Mouse (Mus musculus): ENCODE results near the gene Gnao1. TPM values are rescaled to one million over a fixed set of nuclear protein-coding genes. Genes with fewer than 3 reads are reported as not detected.

Gnao1 gene
- total RNA-seq (2015; ENCODE audit: low replicate concordance) = not detected in 2 replicates
- not detected in 2 replicates for total RNA-seq (2017; ENCODE audit: low replicate concordance)

DNA sequence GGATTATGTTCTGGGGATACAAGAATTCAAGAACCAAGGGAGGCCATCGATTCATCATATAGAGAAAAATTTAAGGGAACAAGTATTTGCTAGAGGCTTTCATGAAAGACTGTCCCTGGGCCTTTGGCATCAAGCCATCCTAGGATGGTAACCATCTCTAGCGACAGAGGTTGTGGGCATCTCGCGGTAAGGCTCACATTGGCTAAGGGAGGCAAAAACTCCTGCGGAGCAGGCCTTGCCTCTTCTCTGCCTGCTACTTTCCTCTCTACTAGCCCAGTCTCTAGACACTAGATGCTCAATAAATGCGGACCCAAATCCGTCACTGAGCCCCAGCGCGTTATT lies at the start of gene Gnao1:
Gnao1 (plus strand) TSS at position 281 of the 342 bp plus-strand sequence.
- ATAC-seq (replicated peaks; ENCODE audit: low FRiP score, poor library complexity, severe bottlenecking) = no peak

DNA sequence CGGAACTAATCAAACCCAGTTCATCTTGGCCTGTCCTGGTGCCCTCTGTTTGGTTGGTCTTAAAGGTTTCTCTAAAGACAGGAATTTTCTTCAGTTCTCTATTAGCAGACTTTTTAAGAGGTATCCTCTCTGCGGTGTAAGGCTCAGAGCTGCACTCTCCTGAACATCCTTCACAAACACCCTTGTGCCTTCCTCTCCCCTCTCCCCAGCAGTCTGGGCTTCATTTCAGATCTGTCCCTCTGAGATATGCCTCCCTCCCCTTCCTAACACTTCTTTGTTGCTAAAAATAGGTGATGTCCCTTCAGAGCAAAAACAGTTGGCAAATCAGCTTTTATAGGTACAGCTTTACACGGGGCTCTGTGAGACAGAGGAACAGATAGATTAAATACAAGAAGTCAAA lies 32.2 kb upstream of the Gnao1 start:
- no peak for ATAC-seq (replicated peaks; ENCODE audit: low FRiP score, poor library complexity, severe bottlenecking)

DNA sequence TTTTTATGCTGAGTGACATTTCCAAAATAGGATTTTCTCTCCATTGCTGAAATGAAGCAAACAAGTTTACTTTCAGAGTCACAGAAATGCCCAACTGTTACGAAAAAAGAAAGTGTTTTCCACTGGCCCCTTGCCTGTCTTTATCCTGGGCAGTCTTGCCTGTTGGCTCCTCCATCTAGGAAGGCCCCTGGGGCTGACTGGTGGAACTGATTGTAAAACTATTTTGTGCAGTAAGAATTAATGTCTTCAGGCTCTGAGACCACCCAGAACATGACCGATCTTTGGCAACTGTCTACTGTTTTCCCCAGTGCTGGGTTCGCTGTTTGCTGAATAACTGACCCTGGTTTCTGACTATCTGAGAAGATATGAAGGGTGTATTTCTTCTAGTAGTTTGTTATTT lies 540 bp upstream of the Gnao1 start:
- no peak for ATAC-seq (replicated peaks; ENCODE audit: low FRiP score, poor library complexity, severe bottlenecking)

DNA sequence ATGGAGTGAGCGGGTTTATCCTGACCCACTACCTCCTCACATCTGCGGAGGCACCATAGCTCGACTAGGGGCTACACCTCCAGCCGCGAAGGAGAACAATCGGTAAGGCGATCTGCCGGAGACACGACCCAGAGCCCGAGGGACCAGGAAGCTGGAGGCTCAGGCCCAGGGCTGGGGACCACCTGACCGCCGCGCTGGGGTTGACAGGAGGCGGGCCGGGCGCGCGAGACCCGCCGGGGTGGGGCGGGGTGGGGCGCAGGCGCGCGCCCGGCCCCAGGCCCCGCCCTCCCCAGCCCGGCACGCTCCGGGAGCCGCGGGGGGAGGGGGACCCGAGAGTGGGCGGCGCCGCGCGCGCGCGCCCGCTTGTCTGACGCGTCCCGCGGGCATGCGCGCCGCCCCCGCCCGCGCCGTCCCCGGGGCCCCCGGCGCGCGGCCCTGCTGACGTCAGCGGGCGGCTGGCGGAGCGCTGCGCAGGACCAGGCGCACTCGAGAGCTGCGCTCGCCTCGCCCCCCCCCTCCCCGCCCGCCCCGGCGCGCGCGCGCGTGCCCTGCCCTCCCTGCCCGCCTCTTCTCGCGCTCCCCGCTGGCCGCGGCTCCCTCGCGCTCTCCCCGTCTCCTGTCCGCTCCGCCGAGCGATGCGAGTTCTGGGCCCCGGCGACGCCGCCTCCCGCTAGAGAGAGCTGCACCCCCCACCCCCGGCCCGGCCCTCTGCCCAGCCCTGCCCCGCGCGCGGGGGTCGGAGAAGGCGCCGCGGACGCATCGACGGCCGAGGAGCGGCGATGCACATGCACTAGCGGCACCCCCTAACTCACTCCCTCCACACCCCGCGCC lies 477 bp downstream of the Gnao1 start:
- no peak for ATAC-seq (replicated peaks; ENCODE audit: low FRiP score, poor library complexity, severe bottlenecking)

DNA sequence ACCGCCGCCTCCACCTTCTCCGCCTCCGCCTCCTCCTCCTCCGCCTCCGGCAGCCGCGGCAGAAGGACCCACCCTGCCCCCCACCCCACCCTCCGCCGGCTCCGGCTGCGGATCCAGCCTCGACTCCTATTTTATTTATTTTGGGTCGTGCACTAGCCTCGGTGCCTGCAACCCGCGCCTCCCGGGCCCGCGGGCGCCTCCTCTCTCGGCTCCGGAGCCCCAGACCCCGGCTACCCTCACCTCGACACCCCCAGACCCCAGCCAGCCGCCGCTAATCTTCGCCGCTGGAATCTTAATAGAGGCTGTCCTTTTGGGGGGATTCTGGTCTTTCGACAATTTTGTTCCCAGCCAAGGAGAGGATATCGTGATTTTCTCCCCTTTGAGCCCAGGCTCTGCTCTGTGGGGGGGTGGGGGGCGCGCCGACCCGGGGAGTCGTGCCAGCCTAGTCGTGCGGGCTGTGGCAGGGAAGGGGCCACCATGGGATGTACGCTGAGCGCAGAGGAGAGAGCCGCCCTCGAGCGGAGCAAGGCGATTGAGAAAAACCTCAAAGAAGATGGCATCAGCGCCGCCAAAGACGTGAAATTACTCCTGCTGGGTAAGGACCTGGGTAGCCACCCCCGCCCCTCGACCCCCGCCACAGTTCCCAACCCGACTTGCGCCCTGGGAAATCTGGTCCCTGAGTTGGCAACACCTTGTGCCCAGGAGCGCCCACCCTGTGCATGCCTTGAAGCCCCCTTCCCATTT lies 1.3 kb downstream of the Gnao1 start:
- ATAC-seq (replicated peaks; ENCODE audit: low FRiP score, poor library complexity, severe bottlenecking) = no peak

DNA sequence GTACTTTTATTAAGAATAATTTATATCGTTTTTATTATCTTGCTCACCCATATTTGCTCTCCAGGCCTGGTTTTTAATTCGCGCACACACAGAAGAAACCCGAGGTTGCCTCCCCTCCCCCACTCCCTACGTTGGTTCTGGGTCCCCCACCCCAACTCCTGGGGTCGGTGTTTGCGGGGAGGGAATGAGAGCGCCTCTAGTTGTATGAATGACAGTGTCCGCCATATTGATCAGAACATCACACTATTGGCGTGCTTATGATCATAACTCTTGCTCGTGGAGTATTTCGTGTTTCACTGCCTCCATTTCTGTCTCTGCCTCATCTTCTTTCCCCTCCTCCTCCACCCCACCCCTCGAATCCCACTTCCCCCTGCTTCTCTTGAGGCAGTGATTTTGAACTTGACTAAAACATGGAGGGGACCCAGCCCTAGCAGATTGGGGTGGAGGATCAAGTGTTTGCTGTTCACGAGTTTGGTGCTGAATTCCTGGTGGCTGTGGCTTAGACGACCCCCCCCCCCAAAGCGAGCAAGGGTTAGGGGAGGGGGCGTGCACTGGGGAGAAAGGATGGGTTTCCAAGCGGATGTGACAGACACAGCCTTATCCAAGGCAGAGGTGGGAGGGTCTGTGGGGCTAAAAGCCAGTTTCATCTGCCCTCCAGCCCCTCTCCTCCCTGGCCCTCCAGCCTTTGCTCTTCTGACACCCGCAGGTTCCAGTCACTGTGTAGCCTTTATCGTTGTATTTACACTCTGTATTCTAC lies 2.1 kb downstream of the Gnao1 start:
- no peak for ATAC-seq (replicated peaks; ENCODE audit: low FRiP score, poor library complexity, severe bottlenecking)

DNA sequence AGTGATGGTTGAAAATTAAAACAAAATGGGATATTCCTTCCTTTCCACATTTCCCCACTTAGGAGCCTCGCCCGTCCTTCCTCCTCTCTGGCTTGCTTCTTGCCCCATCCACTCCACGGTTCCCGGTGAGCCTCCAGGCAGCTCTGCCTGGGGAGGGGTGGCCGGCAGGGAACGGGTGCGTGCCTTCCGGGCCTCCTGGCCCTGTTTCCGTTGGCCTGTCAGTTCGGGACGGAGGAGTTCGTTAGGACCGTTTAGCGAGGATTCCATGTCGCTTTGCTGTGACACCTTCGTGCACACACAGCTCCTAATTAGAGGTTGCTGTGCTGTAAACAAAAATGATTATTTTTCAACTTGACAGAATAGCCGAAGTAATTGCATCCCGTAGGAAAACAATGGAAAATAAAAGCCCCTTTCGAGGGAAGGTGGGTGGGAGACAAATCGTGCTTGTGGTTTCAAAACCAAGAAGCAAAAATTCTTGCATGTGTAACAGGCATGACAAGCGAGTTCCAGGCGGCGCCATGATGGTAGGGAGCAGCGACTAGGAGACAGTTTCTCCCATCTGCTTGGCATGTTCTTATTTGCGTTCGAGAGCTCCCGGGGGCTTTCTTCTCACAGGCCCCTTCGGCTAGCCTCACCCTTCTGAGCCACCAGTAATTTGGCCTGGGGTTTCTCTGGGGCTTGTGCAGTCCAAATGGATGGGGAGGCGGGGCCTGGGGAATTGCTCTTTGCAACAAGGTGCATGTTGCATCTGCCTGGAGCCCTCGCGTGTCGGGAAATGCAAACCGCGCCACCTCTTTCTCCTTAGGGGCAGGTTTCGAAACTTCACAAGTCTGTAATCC lies 3.0 kb downstream of the Gnao1 start:
- ATAC-seq (replicated peaks; ENCODE audit: low FRiP score, poor library complexity, severe bottlenecking) = no peak

DNA sequence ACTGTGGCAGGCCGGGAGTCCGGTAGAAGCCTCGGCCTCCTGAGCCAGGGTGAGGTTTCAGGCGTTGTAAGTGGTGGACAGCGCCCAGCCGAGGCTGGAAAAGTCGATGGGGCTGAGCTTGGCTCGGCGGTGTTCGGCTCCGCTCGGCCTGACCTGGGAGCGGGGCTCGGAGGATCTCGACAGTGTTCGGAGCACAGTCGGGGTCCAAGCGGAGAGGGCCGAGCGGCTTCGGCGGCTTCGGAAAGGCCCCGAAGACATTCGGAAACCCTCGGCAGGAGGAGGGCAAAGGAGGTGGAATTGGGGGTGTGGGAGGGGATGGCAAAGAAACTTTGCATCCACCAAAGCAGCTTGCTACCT lies 3.6 kb downstream of the Gnao1 start:
- no peak for ATAC-seq (replicated peaks; ENCODE audit: low FRiP score, poor library complexity, severe bottlenecking)

DNA sequence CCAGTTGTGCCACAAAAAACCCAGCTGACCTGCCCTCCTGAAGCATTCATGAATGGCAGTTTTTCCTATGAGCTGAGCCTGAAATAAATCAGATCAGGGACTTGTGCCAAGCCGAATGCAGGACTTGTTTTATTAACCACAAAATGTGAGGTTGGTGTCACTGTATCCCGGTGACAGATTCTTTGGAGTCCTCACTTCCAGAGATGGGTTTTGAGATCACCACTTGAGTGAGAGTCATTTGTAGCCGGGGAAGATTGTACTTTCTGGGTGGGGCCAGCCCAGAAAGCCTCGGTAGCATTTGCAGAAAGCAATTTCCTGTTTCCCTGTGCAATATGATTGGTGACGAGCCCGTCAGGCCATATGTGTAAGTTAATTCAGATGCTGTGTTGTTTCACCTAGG lies 4.5 kb downstream of the Gnao1 start:
- no peak for ATAC-seq (replicated peaks; ENCODE audit: low FRiP score, poor library complexity, severe bottlenecking)

DNA sequence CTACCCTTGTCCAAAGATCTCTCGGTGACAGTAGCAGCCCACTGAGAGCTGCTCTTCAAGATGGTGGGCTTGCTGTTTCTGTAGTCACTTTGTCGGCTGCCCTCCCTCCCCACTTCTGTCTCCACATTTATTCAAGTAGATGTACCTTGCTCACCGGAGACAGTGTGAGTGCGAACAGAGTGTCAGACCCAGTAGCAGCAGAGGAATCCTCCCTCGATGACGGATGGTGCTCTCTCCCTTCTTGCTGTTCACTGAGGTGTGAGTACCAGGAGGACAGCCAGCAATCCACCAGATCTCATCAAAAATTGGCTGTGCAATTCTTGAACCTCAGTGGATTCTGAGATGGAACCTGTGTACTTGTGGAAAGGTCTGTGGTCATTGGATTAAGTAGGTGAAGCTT lies 6.5 kb downstream of the Gnao1 start:
- no peak for ATAC-seq (replicated peaks; ENCODE audit: low FRiP score, poor library complexity, severe bottlenecking)

DNA sequence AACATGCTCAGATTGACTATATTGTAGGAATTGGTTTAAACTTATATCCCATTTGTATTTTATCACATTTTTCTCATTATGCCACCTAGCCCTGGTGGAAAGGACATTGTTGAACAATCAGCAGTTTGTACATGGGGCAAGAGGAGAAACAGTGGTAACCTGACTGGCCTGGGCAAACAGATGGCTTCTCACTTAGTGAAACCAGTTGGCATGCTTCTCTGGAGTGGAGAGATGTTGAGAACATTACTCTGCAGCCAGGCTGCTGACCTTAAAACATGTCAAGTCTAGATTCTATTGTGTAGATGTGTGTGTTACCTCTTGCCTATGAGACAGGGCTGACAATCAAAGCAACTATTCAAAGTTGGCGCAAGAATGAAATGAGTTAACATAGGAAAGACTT lies 7.6 kb downstream of the Gnao1 start:
- ATAC-seq (replicated peaks; ENCODE audit: low FRiP score, poor library complexity, severe bottlenecking) = no peak

DNA sequence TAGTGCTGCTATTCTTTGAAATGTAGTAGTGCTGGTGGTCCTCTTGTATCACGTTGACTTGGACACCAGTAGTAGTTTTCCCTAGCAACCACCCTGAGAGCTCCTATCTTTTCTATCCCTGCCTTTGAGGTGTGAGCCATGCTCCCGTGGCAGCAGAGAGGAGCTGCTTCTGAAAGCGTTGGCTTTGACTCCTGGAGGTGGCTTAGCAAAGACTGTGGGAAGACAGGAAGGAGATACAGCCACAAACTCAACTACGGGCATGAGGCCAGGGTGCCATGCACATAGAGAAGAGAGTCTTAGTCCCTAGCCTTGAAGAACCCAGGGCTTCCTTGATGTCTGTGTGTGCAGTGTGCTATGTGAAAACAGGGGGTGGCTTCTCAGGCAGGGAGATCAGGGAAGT lies 10.2 kb downstream of the Gnao1 start:
- ATAC-seq (replicated peaks; ENCODE audit: low FRiP score, poor library complexity, severe bottlenecking) = no peak

DNA sequence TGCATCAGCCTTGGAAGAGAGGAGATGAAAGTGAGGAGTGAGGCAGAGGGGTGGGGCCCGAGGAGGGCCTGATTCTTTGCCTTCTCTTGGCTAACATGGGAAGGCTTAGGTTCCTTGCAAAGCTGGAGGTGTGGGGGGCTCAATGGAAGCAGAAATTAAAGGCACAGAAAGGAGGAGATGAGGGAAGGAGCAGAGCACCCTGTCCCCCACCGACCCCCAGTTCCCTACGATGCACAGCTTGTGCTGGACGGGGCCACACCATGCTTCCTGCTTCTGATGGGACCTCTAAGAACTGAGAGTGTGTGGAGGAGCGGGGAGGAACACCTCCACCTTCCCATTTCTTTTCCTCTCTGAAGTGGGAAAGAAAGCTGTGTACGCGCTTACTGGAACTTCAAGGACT lies 11.6 kb downstream of the Gnao1 start:
- ATAC-seq (replicated peaks; ENCODE audit: low FRiP score, poor library complexity, severe bottlenecking) = no peak

DNA sequence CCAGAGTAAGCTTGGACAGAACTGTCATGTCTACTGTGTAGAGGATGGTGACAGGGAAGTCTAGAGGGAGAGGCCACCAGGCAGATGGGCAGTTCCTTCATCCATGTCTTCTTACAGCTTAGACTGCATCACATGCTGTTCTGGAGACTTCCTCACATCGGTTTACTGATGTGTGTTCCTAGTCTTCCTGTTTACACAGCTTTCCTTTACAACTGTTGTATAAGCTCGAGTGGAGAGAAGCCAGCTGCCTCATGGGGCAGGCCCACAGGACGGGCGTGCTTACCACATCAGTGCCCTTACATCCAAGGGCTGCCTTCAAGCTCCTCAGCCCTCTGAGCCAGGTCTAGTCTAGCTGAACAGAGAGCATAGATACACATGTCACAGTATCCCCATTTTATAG lies 15.6 kb downstream of the Gnao1 start:
- ATAC-seq (replicated peaks; ENCODE audit: low FRiP score, poor library complexity, severe bottlenecking) = no peak

DNA sequence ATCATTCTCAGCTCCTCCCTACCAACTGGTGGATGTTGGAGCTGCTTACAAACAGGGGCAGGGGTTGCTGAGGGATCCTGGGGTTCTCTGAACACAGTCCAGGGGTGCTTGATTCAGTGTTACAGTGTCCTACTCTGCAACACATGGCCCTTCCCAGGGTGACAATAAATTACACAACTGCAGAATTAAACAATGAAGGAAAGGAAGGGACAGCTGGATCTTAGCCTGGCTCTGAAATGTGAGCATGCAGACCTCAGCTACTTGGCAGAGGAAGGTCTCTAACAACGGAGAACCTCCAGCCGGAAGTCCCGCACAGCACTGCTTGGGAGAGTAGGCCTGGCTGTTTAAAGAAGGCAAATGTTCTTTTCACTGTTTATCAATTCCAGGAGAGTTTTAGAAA lies 20.9 kb downstream of the Gnao1 start:
- ATAC-seq (replicated peaks; ENCODE audit: low FRiP score, poor library complexity, severe bottlenecking) = no peak

DNA sequence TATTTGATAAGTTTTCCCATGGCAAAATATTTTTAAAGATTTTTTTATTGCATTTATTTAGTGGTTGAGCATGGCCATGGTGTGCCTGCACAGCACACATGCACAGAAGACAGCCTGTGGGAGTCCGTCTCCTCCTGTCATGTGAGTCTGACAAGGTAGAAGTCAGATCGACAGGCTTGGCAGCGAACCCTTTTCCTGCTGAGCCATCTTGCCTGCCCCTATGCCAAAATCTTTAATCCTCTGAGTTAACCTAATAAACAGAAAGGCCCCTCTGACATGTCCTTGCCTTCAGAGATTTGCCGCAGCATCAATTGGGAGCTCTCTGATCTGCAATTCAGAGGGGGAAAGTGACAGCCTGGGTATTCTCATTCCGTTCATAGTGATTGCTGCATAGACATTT lies 26.0 kb downstream of the Gnao1 start:
- ATAC-seq (replicated peaks; ENCODE audit: low FRiP score, poor library complexity, severe bottlenecking) = no peak

DNA sequence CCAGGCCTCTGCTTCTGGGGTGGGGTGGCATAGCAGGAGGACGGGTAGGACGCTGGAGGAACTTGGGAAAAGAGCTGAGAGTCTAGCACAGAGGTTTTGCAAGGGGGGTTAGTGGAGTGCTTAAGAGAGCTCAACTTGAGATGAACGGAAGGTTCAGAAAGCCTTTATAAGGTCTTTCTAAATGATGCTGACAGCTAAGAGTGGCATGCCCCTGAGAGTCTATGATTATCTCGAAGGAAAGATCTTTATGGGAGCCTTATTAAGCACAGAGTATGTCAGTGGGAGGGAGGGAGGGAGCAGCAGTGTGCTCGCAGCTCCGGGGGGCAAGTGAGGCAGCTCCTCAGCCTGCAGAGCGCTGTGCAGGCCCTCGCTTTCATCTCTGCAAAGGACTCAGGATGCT lies 29.3 kb downstream of the Gnao1 start:
- no peak for ATAC-seq (replicated peaks; ENCODE audit: low FRiP score, poor library complexity, severe bottlenecking)

DNA sequence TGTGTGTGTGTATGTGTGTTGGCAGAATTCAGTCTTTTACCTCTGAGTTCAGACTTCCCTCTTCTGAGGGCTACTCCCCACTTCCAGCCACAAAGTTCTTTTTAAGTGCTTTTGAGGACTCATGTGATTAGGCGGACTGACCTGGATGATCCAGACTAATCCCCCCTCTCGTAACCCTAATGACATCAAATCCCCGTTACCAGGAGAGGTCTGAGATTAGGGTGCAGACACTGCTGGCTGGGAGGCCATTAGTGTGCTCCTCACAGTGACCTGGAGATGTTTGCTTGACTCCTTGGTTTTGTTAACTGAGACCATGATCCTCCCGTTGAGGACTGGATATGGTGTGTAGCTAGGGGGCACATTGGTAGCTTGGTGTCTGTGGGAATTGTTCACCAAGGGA lies 30.7 kb downstream of the Gnao1 start:
- no peak for ATAC-seq (replicated peaks; ENCODE audit: low FRiP score, poor library complexity, severe bottlenecking)

DNA sequence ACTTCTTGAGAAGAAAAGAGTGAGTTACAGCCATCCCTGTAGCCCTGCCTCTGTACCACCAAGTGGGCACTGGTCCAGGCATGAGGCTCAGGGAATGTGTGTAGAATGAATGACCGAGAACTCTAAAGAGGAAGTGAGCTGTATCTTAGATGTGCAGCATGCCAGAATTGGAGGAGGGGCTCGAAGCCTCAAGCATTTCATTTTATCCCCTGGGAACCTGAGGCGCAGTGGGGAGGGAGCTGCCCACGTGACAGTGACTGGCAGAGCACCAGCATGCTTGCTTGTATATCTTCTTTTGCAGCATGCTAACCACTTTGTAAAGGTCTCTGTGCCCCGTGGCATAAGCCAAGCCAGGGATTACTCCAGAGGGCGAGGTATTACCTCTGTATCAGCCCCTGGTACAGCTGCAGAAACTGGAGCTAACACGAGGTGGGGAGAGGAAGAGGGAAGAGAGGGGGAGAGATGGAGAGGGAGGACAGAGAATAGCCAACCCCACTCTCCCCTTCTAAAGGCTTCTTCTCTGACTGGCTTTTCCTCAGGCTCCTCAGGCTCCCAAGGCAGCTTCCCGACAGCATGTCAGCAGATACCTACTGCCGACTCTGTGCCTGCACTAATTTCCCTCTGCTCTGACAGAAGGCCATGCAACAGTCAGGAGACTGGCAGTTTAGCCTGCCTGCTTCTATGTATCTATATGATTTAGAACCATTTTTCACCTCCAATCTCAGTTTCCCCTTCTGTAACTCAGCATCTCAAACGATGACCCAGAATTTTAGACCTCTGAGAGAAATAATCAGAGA lies 31.4 kb downstream of the Gnao1 start:
- ATAC-seq (replicated peaks; ENCODE audit: low FRiP score, poor library complexity, severe bottlenecking) = no peak

All from erythroblast, adult 5-6 weeks (primary cell).